Mouse (Mus musculus): ENCODE results near the gene Antxr1.

Antxr1 gene

DNA sequence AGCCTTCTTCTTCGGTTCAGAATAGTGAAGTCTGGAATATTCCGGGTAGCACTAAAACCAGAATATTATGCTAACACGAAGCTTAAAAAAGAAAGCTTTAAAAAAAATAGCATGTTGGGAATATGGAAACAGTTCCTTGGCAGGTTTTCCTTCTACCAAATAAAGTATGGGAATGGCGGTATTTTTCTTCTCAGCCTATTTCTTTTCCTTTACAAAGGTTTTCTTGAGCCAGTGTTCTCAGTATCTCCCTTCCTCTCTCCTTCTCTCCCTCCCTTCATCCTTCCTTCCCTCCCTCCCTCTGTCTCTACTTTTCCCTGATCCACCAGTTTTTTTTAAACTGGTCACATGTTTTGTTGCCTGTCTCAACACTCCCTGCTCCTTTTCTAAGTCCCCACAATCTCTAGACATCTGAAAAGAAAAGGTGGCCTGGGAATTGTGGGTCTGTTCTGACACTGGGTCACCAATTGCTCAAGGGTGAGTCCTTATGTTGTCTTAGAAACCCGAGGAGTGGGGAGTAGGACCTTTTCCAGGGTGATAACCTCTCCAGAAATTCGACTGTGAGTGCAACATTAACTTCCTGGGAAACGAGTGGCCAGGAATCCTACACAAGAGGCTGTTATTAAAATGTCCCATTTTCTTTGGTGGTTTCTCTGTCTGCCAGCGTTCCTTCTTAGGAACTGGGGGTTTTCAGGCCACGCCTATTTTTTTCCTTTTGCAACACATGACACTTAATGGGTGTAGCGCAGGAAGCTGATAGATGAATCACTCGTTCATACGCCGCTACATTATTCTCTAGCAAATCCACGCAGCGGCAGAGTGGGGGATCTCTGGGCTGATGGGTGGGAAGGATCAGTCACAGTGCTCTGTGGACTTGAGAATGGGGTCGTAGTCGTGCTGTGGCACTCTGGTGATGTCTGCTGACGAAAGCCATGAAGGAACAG, 42.4 kb downstream of the Antxr1 start:
- no peak for DNase-seq (ENCODE audit: extremely low read depth, low read depth, low spot score)

GRCm38 (mm10) chr6:87287251-87287650, 48.4 kb downstream of the Antxr1 start:
- no peak for DNase-seq (ENCODE audit: extremely low read depth, low read depth, low spot score)

DNA sequence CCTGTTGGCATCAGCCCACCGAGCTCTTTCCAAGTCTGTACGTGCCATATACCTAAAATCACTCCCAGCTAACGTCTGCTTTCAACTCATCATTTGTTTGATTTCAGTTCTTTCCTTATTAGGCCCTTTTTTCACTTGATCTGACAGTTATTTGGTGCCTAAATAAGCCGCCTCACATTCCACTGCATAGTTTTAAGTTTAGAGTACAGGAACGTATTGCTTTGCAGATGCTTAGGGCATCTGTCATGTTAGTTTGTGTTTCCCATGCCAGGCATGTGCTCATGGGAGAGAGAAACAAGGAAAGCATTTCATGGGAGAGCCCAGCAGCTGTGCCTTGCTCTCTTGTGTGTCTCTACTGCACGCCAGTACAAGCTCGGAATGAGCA, 50.3 kb downstream of the Antxr1 start:
- DNase-seq (ENCODE audit: extremely low read depth, low read depth, low spot score) = no peak

DNA sequence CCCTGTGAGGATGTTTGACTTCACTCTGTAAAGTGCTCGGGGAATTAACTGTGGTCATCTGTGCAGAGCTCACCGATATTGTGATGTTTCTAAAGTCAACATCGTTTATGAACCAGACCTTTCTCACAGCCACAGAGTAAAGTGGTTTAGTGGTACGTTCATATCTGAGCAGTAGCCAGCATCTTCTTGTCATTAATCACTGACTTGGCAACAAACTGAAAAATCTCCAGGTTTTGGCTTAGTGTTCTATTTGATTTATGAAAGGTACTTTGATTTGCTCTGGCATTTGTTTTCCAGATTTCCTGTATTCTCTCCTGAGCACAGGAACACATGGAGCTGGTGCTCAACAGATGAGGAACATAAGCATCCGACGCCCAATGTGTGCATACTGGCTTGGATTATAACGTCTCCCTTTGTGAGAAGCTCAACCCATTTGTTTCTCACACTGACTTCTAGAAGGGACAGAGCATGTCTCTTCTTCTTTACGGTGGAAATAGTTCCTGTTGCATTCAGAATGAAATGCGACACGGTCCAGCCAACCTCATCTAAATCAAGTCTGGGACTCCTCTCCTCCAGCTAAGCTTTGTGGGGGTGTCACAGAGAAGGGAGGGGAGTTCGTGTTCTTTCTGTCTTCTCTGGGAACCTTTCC, 50.8 kb downstream of the Antxr1 start:
- DNase-seq (ENCODE audit: extremely low read depth, low read depth, low spot score) = no peak

- no peak for DNase-seq (ENCODE audit: extremely low read depth, low read depth, low spot score)
Observed at GRCm38 (mm10) chr6:87282346-87282781, 53.3 kb downstream of the Antxr1 start.

GRCm38 (mm10) chr6:87281771-87282170, 53.9 kb downstream of the Antxr1 start:
- DNase-seq (ENCODE audit: extremely low read depth, low read depth, low spot score) = no peak

- no peak for DNase-seq (ENCODE audit: extremely low read depth, low read depth, low spot score)
Observed at GRCm38 (mm10) chr6:87278151-87278550, 57.5 kb downstream of the Antxr1 start.

GRCm38 (mm10) chr6:87277527-87277926, 58.1 kb downstream of the Antxr1 start:
- no peak for DNase-seq (ENCODE audit: extremely low read depth, low read depth, low spot score)

GRCm38 (mm10) chr6:87276941-87277340, 58.7 kb downstream of the Antxr1 start:
- DNase-seq (ENCODE audit: extremely low read depth, low read depth, low spot score) = no peak

DNA sequence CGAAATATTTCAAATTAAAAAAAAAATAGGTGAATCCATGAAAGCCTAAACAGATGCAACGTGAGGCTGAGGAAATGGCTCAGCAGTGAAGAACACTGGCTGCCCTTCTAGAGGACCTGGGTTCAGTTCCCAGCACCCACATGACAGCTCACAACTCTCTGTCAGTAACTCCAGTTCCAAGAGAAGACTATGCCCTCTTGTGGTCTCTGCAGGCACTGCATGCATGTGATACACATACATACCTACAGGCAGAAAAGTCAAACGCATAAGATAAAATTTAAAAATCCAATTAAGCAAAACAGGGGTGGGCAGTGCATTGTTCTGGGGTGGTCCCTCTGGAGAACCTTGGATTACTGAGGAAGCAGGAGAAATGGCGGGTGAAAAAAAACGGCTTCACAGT, 60.8 kb downstream of the Antxr1 start:
- DNase-seq (ENCODE audit: extremely low read depth, low read depth, low spot score) = no peak

GRCm38 (mm10) chr6:87273791-87274190, 61.8 kb downstream of the Antxr1 start:
- no peak for DNase-seq (ENCODE audit: extremely low read depth, low read depth, low spot score)

DNA sequence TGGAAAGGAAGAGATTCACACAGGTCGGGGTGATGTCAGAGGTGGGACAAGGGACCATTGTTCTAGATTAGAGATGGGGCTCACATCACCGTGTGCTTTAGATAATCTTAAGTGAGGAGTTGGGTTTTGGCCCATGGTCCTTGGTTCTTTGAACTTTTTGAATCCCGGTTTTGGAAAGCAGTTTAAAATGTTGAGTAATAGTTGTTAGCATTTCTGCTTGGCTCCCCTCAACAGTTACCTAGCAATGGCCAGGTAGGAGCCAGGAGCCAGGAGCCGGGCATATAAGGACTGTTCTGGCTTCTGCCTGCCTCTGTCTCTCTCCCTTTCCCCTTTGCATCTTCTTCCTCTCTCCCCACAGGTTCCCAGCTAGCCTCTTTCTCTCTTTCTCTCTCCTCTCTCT, 62.5 kb downstream of the Antxr1 start:
- no peak for DNase-seq (ENCODE audit: extremely low read depth, low read depth, low spot score)

GRCm38 (mm10) chr6:87272202-87272601, 63.4 kb downstream of the Antxr1 start:
- DNase-seq (ENCODE audit: extremely low read depth, low read depth, low spot score) = no peak

- no peak for DNase-seq (ENCODE audit: extremely low read depth, low read depth, low spot score)
Observed at GRCm38 (mm10) chr6:87270452-87270851, 65.2 kb downstream of the Antxr1 start.

DNA sequence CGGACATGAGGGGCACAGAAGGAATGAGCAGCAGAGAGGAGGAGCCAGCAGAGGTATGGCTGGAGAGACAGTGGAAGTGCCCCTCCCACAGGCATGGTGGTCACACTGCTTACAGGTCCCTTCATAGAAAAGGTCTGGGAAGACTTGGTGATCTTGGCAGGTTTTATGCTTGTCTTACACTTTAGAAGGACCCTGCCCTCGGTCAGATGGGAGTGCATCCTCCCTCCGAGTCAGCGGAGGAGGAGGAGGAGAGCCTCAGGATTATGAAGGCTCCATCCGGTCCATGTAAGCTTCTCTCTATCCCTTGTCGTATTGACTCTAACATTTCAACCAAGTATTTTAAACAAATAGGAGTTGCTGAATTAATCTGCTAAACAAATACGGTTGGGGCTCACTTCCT, 65.7 kb downstream of the Antxr1 start:
- no peak for DNase-seq (ENCODE audit: extremely low read depth, low read depth, low spot score)

GRCm38 (mm10) chr6:87262666-87263065, 73.0 kb downstream of the Antxr1 start:
- DNase-seq (ENCODE audit: extremely low read depth, low read depth, low spot score) = no peak

GRCm38 (mm10) chr6:87258976-87259375, 76.6 kb downstream of the Antxr1 start:
- no peak for DNase-seq (ENCODE audit: extremely low read depth, low read depth, low spot score)

DNA sequence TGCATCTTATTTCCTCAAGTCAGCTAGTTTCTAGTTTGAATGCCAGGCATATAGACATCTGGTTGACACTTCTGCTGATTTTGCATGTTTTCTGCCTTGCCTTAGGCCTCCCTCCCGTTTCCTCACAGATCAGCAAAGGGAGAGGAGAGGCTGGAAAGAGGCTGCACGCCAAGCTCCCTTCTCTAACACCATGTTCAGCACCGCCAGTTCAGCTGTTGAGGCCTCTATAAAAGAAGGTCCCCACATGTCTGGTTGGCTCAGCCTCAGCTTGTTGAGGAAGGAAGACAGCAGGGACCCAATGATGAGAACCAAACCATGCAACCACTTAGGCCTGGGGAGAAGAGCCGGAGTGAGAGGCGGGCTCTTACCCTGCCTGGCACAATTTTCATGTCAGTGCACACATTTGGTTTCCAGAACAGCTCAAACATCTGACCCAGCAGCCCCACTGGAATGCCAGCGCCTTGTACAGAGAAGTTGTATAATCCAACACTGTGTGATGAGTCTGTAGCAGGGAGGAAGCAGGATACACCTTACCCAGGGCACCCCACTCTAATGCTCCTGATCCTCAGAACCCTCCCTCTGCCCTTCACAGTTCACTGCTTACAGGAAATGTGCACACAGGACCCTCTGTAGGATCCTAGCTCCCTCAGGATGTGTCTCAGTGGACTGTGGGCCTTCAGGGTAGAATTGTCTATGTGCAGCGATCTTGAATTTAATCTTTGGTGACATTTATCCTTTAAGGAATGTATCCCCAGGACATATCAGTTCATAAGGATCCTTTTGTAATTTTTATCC, 77.4 kb downstream of the Antxr1 start:
- no peak for DNase-seq (ENCODE audit: extremely low read depth, low read depth, low spot score)

- no peak for DNase-seq (ENCODE audit: extremely low read depth, low read depth, low spot score)
Observed at GRCm38 (mm10) chr6:87257471-87257870, 78.2 kb downstream of the Antxr1 start.

DNA sequence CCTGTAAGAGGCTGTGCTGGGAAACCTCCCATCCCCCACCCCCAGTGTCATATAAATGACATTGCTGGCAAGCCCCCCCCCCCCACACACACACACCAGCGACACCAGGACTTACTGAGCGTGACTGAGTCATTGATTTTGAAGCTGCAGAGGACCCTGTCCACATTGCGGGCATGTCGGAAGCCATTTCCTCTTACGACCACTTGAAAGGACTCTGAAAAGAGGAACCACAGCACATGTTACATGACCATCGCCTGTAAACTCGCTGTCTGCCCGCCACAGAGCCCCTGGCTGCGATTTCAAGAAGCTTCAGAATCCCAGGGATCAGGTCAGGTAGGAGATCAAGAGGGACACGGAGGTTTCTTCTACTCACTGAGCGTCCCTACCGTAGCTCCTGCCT, 80.0 kb downstream of the Antxr1 start:
- DNase-seq (ENCODE audit: extremely low read depth, low read depth, low spot score) = no peak

DNA sequence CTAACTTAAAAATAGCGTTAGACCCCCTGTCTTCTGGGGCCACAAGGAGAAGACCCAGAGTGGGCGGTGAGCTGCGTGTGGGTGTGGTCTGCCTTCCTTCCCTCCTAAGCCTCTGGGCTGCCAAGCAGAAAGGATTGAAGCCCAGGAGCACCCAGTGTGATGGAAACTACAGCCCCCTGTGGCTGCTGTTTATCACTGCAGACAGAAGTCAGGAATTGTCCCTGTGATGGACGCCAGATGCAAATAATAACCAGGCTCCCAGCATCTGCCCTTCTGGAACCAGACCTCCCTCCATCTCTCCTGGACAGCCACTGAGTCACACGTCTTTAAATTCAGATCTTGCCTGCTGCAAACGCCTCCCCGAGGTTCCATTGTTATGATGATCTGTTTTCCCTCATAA, 80.9 kb downstream of the Antxr1 start:
- no peak for DNase-seq (ENCODE audit: extremely low read depth, low read depth, low spot score)

Data from fat pad, adult 2 months (tissue).